Mouse (Mus musculus): ENCODE results near the gene Rab11fip5. TPM values are rescaled to one million over a fixed set of nuclear protein-coding genes. Genes with fewer than 3 reads are reported as not detected.

Gene Rab11fip5
- polyA plus RNA-seq, 1 experiment from 2014 or later, result 21.1 TPM

- H3K27me3 ChIP-seq (ENCODE audit: control insufficient read depth, insufficient read depth, low read depth, low read length), result no peaks in the 10 kb centered on the region
- H3K9me3 ChIP-seq (replicated peaks; ENCODE audit: control insufficient read depth, low read length, poor library complexity, severe bottlenecking), result no peaks in the 10 kb centered on the region
- no peak overlapping the region for H3K4me2 ChIP-seq (ENCODE audit: low read length)
- no peak overlapping the region for H3K4me3 ChIP-seq (ENCODE audit: low read depth, low read length)
- H3K9ac ChIP-seq (ENCODE audit: low read depth, low read length), result no peak overlapping the region
- 81% methylated on average over 1 of the region's 1 CpGs for WGBS
- H3K27ac ChIP-seq (ENCODE audit: low read length), result no peak overlapping the region
- no peaks in the 10 kb centered on the region for H3K36me3 ChIP-seq (ENCODE audit: control insufficient read depth, insufficient read depth, low read length)
- no peaks in the 10 kb centered on the region for H3K4me1 ChIP-seq (ENCODE audit: control insufficient read depth, insufficient read depth, low read length)
- no peak for ATAC-seq
Measured at GRCm38 (mm10) chr6:85358877-85359276, 15.6 kb downstream of the Rab11fip5 start.

DNA sequence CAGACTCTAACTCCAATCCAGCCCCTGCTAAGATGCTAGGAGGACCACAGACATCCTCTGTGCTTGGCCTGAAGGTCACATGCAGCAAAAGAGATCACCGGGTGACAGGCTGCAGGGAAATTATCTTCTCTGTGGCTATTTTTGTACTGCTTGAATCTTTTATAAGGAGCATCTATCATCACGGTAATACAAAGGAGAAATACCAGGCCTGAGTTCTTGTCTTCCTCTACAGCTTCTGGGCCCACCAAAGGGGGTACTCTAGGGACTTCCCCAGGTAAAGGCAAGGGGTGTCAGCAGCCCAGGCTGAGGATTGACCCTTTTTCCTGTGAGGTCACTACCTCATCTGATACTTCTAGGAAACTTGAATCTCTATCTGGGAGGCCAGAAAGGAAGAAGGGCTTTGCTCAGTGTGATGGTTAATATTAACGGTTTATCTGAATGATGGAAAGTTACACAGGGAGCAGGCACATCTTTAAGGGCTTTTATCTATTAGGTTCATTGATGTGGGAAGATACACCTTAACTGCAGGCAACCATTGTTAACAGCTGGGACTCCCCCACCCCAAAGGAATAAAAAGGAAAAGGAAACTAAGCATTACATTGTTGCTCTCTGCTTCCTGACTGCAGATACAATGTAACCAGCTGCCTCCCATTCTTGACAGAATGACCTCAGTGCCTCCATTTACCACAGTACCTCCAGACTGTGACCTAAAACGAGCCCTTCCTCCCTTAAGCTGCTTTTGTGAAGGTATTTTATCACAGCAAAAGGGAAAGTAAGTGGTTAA lies 17.6 kb downstream of the Rab11fip5 start:
- Histone ChIP-seq H3K4me2 (ENCODE audit: low read length) (no peak overlapping the region), H3K27ac (ENCODE audit: low read length) (0 out of 2 replicates have a peak overlapping the region, but pooled peaks have one; percentile 8), H3K27me3 (ENCODE audit: control insufficient read depth, insufficient read depth, low read depth, low read length) (no peaks in the 10 kb centered on the region), H3K4me3 (ENCODE audit: low read depth, low read length) (no peak overlapping the region), H3K9me3 (replicated peaks; ENCODE audit: control insufficient read depth, low read length, poor library complexity, severe bottlenecking) (no peaks in the 10 kb centered on the region), H3K9ac (ENCODE audit: low read depth, low read length) (no peak overlapping the region), H3K4me1 (ENCODE audit: control insufficient read depth, insufficient read depth, low read length) (no peaks in the 10 kb centered on the region), H3K36me3 (ENCODE audit: control insufficient read depth, insufficient read depth, low read length) (no peaks in the 10 kb centered on the region)
- 51% methylated on average over 4 of the region's 4 CpGs for WGBS
- no peak for ATAC-seq

GRCm38 (mm10) chr6:85355753-85356152 lies 18.7 kb downstream of the Rab11fip5 start:
- no peaks in the 10 kb centered on the region for H3K4me1 ChIP-seq (ENCODE audit: control insufficient read depth, insufficient read depth, low read length)
- no peak for ATAC-seq
- 100% methylated on average over 2 of the region's 2 CpGs for WGBS
- no peaks in the 10 kb centered on the region for H3K27me3 ChIP-seq (ENCODE audit: control insufficient read depth, insufficient read depth, low read depth, low read length)
- no peak overlapping the region for H3K9ac ChIP-seq (ENCODE audit: low read depth, low read length)
- no peaks in the 10 kb centered on the region for H3K9me3 ChIP-seq (replicated peaks; ENCODE audit: control insufficient read depth, low read length, poor library complexity, severe bottlenecking)
- no peaks in the 10 kb centered on the region for H3K36me3 ChIP-seq (ENCODE audit: control insufficient read depth, insufficient read depth, low read length)
- H3K27ac ChIP-seq (ENCODE audit: low read length), result no peak overlapping the region
- H3K4me3 ChIP-seq (ENCODE audit: low read depth, low read length), result no peak overlapping the region
- no peak overlapping the region for H3K4me2 ChIP-seq (ENCODE audit: low read length)

- no peaks in the 10 kb centered on the region for H3K9me3 ChIP-seq (replicated peaks; ENCODE audit: control insufficient read depth, low read length, poor library complexity, severe bottlenecking)
- no peaks in the 10 kb centered on the region for H3K36me3 ChIP-seq (ENCODE audit: control insufficient read depth, insufficient read depth, low read length)
- no peak overlapping the region for H3K4me3 ChIP-seq (ENCODE audit: low read depth, low read length)
- no peaks in the 10 kb centered on the region for H3K27me3 ChIP-seq (ENCODE audit: control insufficient read depth, insufficient read depth, low read depth, low read length)
- no peak overlapping the region for H3K9ac ChIP-seq (ENCODE audit: low read depth, low read length)
- ATAC-seq, result no peak
- H3K4me1 ChIP-seq (ENCODE audit: control insufficient read depth, insufficient read depth, low read length), result no peaks in the 10 kb centered on the region
- WGBS, result 57% methylated on average over 6 of the region's 6 CpGs
- H3K4me2 ChIP-seq (ENCODE audit: low read length), result no peak overlapping the region
- H3K27ac ChIP-seq (ENCODE audit: low read length), result no peak overlapping the region
Measured at GRCm38 (mm10) chr6:85354709-85355108, 19.7 kb downstream of the Rab11fip5 start.

GRCm38 (mm10) chr6:85353706-85354105 lies 20.7 kb downstream of the Rab11fip5 start:
- 65% methylated on average over 3 of the region's 3 CpGs for WGBS
- no peaks in the 10 kb centered on the region for H3K4me1 ChIP-seq (ENCODE audit: control insufficient read depth, insufficient read depth, low read length)
- H3K36me3 ChIP-seq (ENCODE audit: control insufficient read depth, insufficient read depth, low read length), result no peaks in the 10 kb centered on the region
- no peak overlapping the region for H3K27ac ChIP-seq (ENCODE audit: low read length)
- no peak overlapping the region for H3K4me3 ChIP-seq (ENCODE audit: low read depth, low read length)
- no peak overlapping the region for H3K4me2 ChIP-seq (ENCODE audit: low read length)
- H3K9ac ChIP-seq (ENCODE audit: low read depth, low read length), result no peak overlapping the region
- ATAC-seq, result no peak
- no peaks in the 10 kb centered on the region for H3K27me3 ChIP-seq (ENCODE audit: control insufficient read depth, insufficient read depth, low read depth, low read length)
- H3K9me3 ChIP-seq (replicated peaks; ENCODE audit: control insufficient read depth, low read length, poor library complexity, severe bottlenecking), result no peaks in the 10 kb centered on the region

- H3K9me3 ChIP-seq (replicated peaks; ENCODE audit: control insufficient read depth, low read length, poor library complexity, severe bottlenecking), result no peaks in the 10 kb centered on the region
- WGBS, result 100% methylated on average over 1 of the region's 1 CpGs
- no peaks in the 10 kb centered on the region for H3K27me3 ChIP-seq (ENCODE audit: control insufficient read depth, insufficient read depth, low read depth, low read length)
- H3K9ac ChIP-seq (ENCODE audit: low read depth, low read length), result no peak overlapping the region
- no peak overlapping the region for H3K27ac ChIP-seq (ENCODE audit: low read length)
- no peak overlapping the region for H3K4me3 ChIP-seq (ENCODE audit: low read depth, low read length)
- no peak overlapping the region for H3K4me2 ChIP-seq (ENCODE audit: low read length)
- peaks cover 8% of the 10 kb centered on the region; the same call in 1 of the 2 replicates for H3K36me3 ChIP-seq (ENCODE audit: control insufficient read depth, insufficient read depth, low read length)
- H3K4me1 ChIP-seq (ENCODE audit: control insufficient read depth, insufficient read depth, low read length), result no peaks in the 10 kb centered on the region
- ATAC-seq, result no peak
Measured at GRCm38 (mm10) chr6:85350157-85350556, 24.3 kb downstream of the Rab11fip5 start.

DNA sequence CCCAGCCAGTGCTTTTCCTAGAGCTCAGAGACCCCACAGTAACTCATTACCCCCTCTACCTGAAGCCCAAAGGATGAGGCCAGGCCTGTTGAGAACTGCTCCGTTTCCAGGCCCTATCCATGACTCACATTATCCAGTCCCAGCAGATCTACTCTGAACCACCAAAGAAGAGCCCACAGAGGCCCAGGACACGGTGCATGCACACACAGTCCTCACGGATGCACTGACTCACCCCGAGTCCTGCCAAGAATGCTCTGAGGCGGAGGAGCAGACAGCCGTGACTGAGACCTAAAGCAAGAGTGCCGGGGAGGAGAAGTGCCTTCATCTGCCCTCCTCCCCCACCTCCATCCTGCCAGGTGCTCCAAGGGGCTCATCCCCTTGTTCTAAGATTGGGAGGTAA lies 25.2 kb downstream of the Rab11fip5 start:
- no peak overlapping the region for H3K27ac ChIP-seq (ENCODE audit: low read length)
- 56% methylated on average over 7 of the region's 7 CpGs for WGBS
- H3K4me1 ChIP-seq (ENCODE audit: control insufficient read depth, insufficient read depth, low read length), result no peaks in the 10 kb centered on the region
- no peak overlapping the region for H3K9ac ChIP-seq (ENCODE audit: low read depth, low read length)
- peaks cover 8% of the 10 kb centered on the region; the same call in 1 of the 2 replicates for H3K36me3 ChIP-seq (ENCODE audit: control insufficient read depth, insufficient read depth, low read length)
- ATAC-seq, result no peak
- no peak overlapping the region for H3K4me2 ChIP-seq (ENCODE audit: low read length)
- H3K4me3 ChIP-seq (ENCODE audit: low read depth, low read length), result no peak overlapping the region
- no peaks in the 10 kb centered on the region for H3K27me3 ChIP-seq (ENCODE audit: control insufficient read depth, insufficient read depth, low read depth, low read length)
- no peaks in the 10 kb centered on the region for H3K9me3 ChIP-seq (replicated peaks; ENCODE audit: control insufficient read depth, low read length, poor library complexity, severe bottlenecking)

GRCm38 (mm10) chr6:85348133-85348532 lies 26.3 kb downstream of the Rab11fip5 start:
- Histone ChIP-seq H3K4me2 (ENCODE audit: low read length) (no peak overlapping the region), H3K9me3 (replicated peaks; ENCODE audit: control insufficient read depth, low read length, poor library complexity, severe bottlenecking) (no peaks in the 10 kb centered on the region), H3K36me3 (ENCODE audit: control insufficient read depth, insufficient read depth, low read length) (peaks cover 8% of the 10 kb centered on the region; the same call in 1 of the 2 replicates), H3K27me3 (ENCODE audit: control insufficient read depth, insufficient read depth, low read depth, low read length) (no peaks in the 10 kb centered on the region), H3K27ac (ENCODE audit: low read length) (no peak overlapping the region), H3K9ac (ENCODE audit: low read depth, low read length) (no peak overlapping the region), H3K4me1 (ENCODE audit: control insufficient read depth, insufficient read depth, low read length) (no peaks in the 10 kb centered on the region), H3K4me3 (ENCODE audit: low read depth, low read length) (no peak overlapping the region)
- ATAC-seq, result no peak
- WGBS, result 86% methylated on average over 11 of the region's 11 CpGs

GRCm38 (mm10) chr6:85346028-85346634 lies 28.3 kb downstream of the Rab11fip5 start:
- peak; percentile 76 for ATAC-seq
- Histone ChIP-seq H3K4me2 (ENCODE audit: low read length) (no peak overlapping the region), H3K9me3 (replicated peaks; ENCODE audit: control insufficient read depth, low read length, poor library complexity, severe bottlenecking) (no peaks in the 10 kb centered on the region), H3K27me3 (ENCODE audit: control insufficient read depth, insufficient read depth, low read depth, low read length) (no peaks in the 10 kb centered on the region), H3K9ac (ENCODE audit: low read depth, low read length) (no peak overlapping the region), H3K27ac (ENCODE audit: low read length) (no peak overlapping the region), H3K4me3 (ENCODE audit: low read depth, low read length) (no peak overlapping the region), H3K36me3 (ENCODE audit: control insufficient read depth, insufficient read depth, low read length) (peaks cover 13% of the 10 kb centered on the region; the same call in 1 of the 2 replicates), H3K4me1 (ENCODE audit: control insufficient read depth, insufficient read depth, low read length) (no peaks in the 10 kb centered on the region)
- 40% methylated on average over 6 of the region's 6 CpGs for WGBS

Data from midbrain, embryonic 16.5 days (tissue).